Mouse (Mus musculus) lung, embryonic 14.5 days (tissue): ENCODE results near the gene Mecr. TPM values are rescaled to one million over a fixed set of nuclear protein-coding genes. Genes with fewer than 3 reads are reported as not detected.

Source experiments
- ATAC-seq: fragments of 200-750 bp; cut with Nextera tagmentation; 2 replicates; pipeline ENCODE4 v1.8.0; 2017; ENCODE audit warnings: mild to moderate bottlenecking, moderate TSS enrichment, moderate library complexity; ENCODE audit not compliant: insufficient read depth
- DNase-seq: peaks from one replicate; pipeline ENCODE4 v3.0.0-alpha.2; 2015
- H3K27ac ChIP-seq: fragments of 300-500 bp; sonication (generic); 2 replicates; pipeline ENCODE4 v1.5.1; 2014; ENCODE audit warnings: low read depth, mild to moderate bottlenecking, moderate library complexity
- H3K27me3 ChIP-seq: fragments of 300-500 bp; sonication (generic); 2 replicates; pipeline ENCODE4 v1.6.1; 2014; ENCODE audit warnings: low read length, control low read depth; ENCODE audit not compliant: insufficient read depth
- H3K36me3 ChIP-seq: fragments of 300-500 bp; sonication (generic); 2 replicates; pipeline ENCODE4 v1.6.1; 2014; ENCODE audit warnings: control low read depth; ENCODE audit not compliant: insufficient read depth
- H3K4me1 ChIP-seq: fragments of 300-500 bp; sonication (generic); 2 replicates; pipeline ENCODE4 v1.6.1; 2014; ENCODE audit warnings: antibody characterized with exemption, control low read depth; ENCODE audit not compliant: insufficient read depth
- H3K4me2 ChIP-seq: fragments of 300-500 bp; sonication (generic); 2 replicates; pipeline ENCODE4 v1.6.1; 2014; ENCODE audit warnings: mild to moderate bottlenecking
- H3K4me3 ChIP-seq: fragments of 300-500 bp; sonication (generic); 2 replicates; pipeline ENCODE4 v1.5.1; 2014; ENCODE audit warnings: low read depth, low read length
- H3K9ac ChIP-seq: fragments of 300-500 bp; sonication (generic); 2 replicates; pipeline ENCODE4 v1.6.1; 2014
- H3K9me3 ChIP-seq: fragments of 300-500 bp; sonication (generic); 2 replicates; pipeline ENCODE4 v1.6.1; 2016; ENCODE audit warnings: low read depth, low read length, control low read depth
- CTCF ChIP-seq: IDR thresholded peaks from 2 replicates; pipeline ENCODE4 v1.5.1; 2016; ENCODE audit warnings: antibody characterized with exemption, low read depth
- WGBS: fragments of 180-500 bp; shearing (Covaris S2); extraction: QIAGEN DNeasy Blood & Tissue Kit; methylation state at CpG from one replicate; pipeline ENCODE4 v1.1.7; 2014; 5-methylcytosine and 5-hydroxymethylcytosine counted together
- polyA plus RNA-seq: library from polyadenylated mRNA; unstranded; fragments of >200 nt; fragmentation: Nextera tagmentation; extraction: Ambion mirVana; gene quantifications from 2 replicates; pipeline ENCODE4 v1.2.1, GENCODE M21; 2014

Mecr gene
- polyA plus RNA-seq, 1 experiment from 2014 or later: 42.6 TPM

DNA sequence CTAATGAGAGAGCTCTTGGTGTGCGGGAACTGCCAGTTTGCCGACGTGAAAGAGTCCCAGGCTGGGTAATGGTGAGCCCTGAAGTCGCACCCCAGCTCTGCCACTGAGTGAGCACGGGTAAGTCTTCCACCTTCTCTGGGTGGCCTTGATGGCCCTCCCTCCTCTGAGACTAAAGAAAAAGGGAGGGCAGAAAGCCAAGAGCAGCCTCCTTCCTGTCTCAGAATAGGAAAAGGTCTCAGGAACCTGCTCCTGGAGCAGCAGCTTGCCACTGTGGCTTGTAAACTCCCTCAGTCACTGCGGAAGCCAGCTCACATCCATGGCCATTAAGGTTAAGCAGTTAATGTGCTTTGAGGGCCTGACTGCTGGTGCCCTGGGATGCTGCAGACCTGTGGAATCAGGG, 42.1 kb downstream of the Mecr start:
- Histone ChIP-seq H3K4me1 (no peaks in the 10 kb centered on the region), H3K27me3 (no peaks in the 10 kb centered on the region), H3K4me2 (no peak overlapping the region), H3K27ac (no peak overlapping the region), H3K4me3 (no peak overlapping the region), H3K9ac (no peak overlapping the region), H3K36me3 (peaks cover 40% of the 10 kb centered on the region), H3K9me3 (no peaks in the 10 kb centered on the region)
- DNase-seq (peak; percentile 34), ATAC-seq (no peak)
- TF ChIP-seq CTCF: no peak
- 79% methylated on average over 6 of the region's 6 CpGs for WGBS

DNA sequence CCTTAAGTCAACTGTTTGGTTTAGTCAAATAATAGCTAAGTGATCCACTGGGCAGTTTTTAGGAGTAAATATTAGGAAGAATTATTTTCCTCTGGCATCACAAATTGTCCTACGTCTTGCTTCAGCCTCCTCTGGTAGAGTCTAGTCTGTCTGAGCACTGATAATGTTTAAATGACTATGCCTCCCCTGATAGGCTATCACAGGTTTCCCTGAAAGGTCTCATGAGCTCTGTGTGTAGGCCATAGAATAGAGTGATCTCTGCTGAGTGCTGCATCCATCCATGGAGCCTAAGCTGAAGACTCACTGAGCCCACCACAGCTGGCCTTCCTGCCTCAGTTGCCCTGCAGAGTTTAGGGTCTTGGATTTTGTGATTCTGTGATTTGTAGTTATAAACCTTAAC, 45.3 kb downstream of the Mecr start:
- DNase-seq: no peak
- WGBS: 73% methylated on average over 1 of the region's 1 CpGs
- no peak for ATAC-seq
- Histone ChIP-seq H3K4me2 (no peak overlapping the region), H3K36me3 (peaks cover 69% of the 10 kb centered on the region), H3K27me3 (no peaks in the 10 kb centered on the region), H3K4me3 (no peak overlapping the region), H3K4me1 (no peaks in the 10 kb centered on the region), H3K9me3 (no peaks in the 10 kb centered on the region), H3K27ac (no peak overlapping the region), H3K9ac (no peak overlapping the region)
- no peak for TF ChIP-seq CTCF

DNA sequence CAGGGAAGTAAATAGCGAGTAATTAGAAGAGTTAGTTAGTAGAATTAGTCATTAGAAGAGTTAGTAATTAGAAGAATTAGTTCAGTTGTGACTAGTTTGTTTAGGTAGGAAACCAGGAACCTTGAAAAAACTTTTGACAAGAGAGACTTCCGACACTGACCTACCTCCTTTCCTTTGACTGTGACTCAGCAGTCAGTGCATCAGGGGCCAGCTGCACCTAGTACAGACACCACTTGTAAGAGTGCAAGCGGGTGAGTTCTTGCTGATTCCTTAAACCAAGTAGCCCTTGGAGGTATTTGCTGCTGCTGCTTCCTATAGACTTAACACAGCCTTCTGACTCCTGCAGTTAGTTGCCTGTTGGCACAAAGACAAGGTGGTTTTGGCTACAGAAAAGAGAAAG, 47.4 kb downstream of the Mecr start:
- Histone ChIP-seq H3K4me1 (no peaks in the 10 kb centered on the region), H3K4me3 (no peak overlapping the region), H3K9ac (no peak overlapping the region), H3K4me2 (no peak overlapping the region), H3K27me3 (no peaks in the 10 kb centered on the region), H3K36me3 (peaks cover 69% of the 10 kb centered on the region), H3K9me3 (no peaks in the 10 kb centered on the region), H3K27ac (no peak overlapping the region)
- no peak for TF ChIP-seq CTCF
- DNase-seq: no peak
- no peak for ATAC-seq
- 86% methylated on average over 3 of the region's 3 CpGs for WGBS

DNA sequence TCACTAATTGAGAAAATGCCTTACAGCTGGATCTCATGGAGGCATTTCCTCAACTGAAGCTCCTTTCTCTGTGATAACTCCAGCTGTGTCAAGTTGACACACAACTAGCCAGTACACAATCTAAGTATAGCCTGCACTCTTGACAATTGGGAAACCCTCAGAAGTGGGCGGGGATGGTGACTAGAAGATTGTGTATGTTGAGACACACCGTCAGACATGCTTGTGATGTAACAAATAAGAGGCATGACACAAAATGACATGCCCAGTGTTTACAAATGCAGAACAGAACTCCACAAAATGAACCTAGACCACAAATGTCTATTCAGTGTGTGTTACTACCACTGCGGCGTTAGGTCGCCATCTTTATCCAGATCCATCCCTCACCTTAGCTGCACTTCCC, 53.8 kb downstream of the Mecr start:
- DNase-seq: no peak
- H3K27ac ChIP-seq: no peak overlapping the region
- no peaks in the 10 kb centered on the region for H3K27me3 ChIP-seq
- peaks cover 82% of the 10 kb centered on the region for H3K36me3 ChIP-seq
- H3K4me3 ChIP-seq: no peak overlapping the region
- no peak overlapping the region for H3K4me2 ChIP-seq
- ATAC-seq: no peak
- no peak overlapping the region for H3K9ac ChIP-seq
- WGBS: 96% methylated on average over 5 of the region's 5 CpGs
- TF ChIP-seq CTCF: no peak
- no peaks in the 10 kb centered on the region for H3K9me3 ChIP-seq
- H3K4me1 ChIP-seq: no peaks in the 10 kb centered on the region

DNA sequence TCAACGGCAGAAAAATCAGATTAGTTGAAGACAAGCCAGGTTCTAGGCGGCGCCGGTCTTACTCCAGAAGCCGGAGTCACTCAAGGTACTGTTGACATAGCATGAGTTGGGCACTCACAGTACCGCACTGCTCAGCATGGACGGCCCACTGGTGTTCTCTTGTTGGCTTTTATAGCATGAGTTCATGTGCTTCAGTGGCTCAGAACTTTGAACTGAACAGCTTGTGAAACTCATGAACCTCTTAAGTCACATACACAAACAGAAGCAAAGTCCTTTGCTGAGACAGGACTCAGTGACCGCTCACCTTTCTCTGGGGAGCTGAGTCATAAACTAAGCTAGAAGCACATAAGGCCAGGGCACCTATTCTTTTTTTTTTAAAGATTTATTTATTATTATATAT, 54.5 kb downstream of the Mecr start:
- Histone ChIP-seq H3K4me1 (no peaks in the 10 kb centered on the region), H3K36me3 (peaks cover 82% of the 10 kb centered on the region), H3K4me3 (no peak overlapping the region), H3K9me3 (no peaks in the 10 kb centered on the region), H3K9ac (no peak overlapping the region), H3K27me3 (no peaks in the 10 kb centered on the region), H3K27ac (no peak overlapping the region), H3K4me2 (no peak overlapping the region)
- ATAC-seq (no peak), DNase-seq (no peak)
- no peak for TF ChIP-seq CTCF
- 89% methylated on average over 8 of the region's 8 CpGs for WGBS

DNA sequence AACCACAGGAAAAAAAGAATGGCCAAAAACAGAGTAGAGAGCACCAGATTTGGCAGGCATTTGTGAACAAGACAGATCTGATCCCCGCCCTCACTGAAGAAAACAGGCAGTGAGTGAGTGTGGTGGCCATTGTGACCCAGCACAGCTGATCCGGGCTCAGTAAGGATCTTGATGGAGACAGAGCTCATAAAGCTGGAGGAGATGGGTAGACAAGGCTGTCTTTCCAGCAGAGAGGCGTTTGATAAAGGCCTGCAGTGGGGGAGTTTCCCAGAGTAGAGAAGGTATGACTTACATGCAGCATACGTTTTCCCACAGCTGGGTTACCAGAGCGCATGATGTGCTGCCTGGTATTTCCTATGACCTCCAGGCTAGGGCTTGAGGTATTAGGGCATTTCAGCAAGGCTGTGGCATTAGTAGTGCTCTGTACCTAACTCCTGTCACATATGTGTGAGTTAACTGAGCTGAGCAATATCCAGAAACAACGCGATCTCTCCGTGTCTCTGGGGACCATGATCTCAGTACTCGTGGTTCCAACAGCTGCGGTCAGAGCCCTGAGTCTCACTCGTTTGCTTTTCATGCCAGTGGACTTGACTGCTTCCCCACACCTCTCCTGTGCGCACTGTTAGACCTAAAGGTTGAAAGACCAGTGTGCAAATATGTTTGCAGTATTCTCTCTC, 55.4 kb downstream of the Mecr start:
- no peak for DNase-seq
- Histone ChIP-seq H3K36me3 (peaks cover 76% of the 10 kb centered on the region), H3K4me3 (no peak overlapping the region), H3K9me3 (no peaks in the 10 kb centered on the region), H3K27me3 (no peaks in the 10 kb centered on the region), H3K27ac (no peak overlapping the region), H3K9ac (no peak overlapping the region), H3K4me1 (no peaks in the 10 kb centered on the region), H3K4me2 (no peak overlapping the region)
- no peak for ATAC-seq
- 88% methylated on average over 12 of the region's 12 CpGs for WGBS
- no peak for TF ChIP-seq CTCF

DNA sequence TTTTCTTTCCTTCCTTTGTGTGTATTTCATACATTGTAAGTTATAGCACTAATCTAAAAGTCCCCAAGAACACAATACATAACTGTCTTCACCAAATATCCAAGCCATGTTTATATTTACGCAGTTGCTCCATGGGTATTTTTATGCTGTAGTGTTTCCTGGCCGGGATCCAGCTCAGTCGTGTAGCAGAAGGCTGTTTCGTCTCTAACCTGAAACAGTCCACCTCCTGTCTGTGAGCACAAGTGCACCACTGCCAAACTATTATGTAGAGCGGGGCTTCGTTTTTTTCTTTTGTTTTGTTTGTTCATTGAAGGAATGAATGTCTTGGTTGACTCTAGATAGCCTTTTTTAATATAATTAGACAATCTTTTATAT, 55.9 kb downstream of the Mecr start:
- no peak for TF ChIP-seq CTCF

DNA sequence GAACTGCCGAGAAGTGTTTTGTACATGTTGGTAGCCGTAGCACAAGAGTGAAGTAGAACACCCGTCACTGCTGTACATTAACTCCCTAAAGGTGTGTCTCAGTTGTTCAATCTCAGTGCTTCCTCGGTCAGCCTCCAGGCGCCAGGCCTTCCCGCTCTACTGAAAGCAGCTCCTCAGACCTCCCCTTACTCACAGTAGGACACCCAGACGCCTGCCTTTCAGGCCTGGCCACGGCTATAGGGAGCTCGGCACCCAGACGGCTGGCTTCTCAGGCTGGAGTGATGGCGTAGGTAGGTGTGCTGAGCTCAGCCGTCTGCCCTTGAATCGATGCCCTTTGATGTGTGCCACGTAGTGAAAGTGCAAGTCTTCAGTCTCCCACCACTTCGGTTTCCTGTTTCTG, 57.8 kb downstream of the Mecr start:
- Histone ChIP-seq H3K4me1 (no peaks in the 10 kb centered on the region), H3K4me2 (no peak overlapping the region), H3K27me3 (no peaks in the 10 kb centered on the region), H3K4me3 (no peak overlapping the region), H3K27ac (no peak overlapping the region), H3K36me3 (peaks cover 81% of the 10 kb centered on the region), H3K9me3 (no peaks in the 10 kb centered on the region), H3K9ac (no peak overlapping the region)
- 88% methylated on average over 15 of the region's 15 CpGs for WGBS
- no peak for ATAC-seq
- TF ChIP-seq CTCF: no peak
- DNase-seq: no peak

More for the DNA sequence above, 55.9 kb downstream of the Mecr start:
- ATAC-seq (no peak), DNase-seq (no peak)
- Histone ChIP-seq H3K4me3 (no peak overlapping the region), H3K4me1 (no peaks in the 10 kb centered on the region), H3K36me3 (peaks cover 76% of the 10 kb centered on the region), H3K27me3 (no peaks in the 10 kb centered on the region), H3K27ac (no peak overlapping the region), H3K9ac (no peak overlapping the region), H3K4me2 (no peak overlapping the region), H3K9me3 (no peaks in the 10 kb centered on the region)
- 75% methylated on average over 6 of the region's 6 CpGs for WGBS
